Comparison of ENCODE assay signal across 10 mouse cellular contexts in the genomic region with DNA sequence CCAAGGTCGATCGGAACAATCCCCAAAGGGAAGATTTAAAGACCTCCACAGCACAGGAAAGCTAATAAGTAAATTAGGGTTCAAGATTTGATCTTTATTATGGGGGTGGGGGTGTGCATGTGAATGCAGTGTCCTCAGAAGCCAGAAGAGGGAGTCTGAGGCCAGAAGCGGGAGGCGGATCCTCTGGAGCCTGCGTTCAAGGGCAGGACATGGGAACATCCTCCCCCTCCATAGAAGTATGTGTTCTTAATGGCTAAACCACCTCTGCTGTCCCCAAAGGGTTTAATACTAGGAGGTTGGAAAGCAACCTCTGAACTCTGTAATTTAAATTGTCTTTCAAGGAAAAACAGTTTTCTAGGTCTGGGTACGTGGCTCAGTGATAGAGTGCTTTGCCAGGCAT. TPM values are rescaled to one million over a fixed set of nuclear protein-coding genes. Genes with fewer than 3 reads are reported as not detected.
DNase-seq lines count a peak whose midpoint lies in the region; ATAC-seq lines count a peak whose summit lies in the region.
"Had no signal": no experiment of that assay in that cellular context is flagged by ENCODE, and none has a peak within 500 bp of the region (broad histone marks: within the 10 kb centered on the region; RNA-seq: fewer than 3 reads in every experiment).

No protein-coding gene starts in this region.

- no peak overlapping the region for H3K9ac ChIP-seq in midbrain, embryonic 13.5 days (replicated peaks)
- H3K9ac ChIP-seq: embryonic facial prominence, embryonic 13.5 days had no signal

- H3K27me3 ChIP-seq in midbrain, embryonic 13.5 days, result no peaks in the 10 kb centered on the region

- no peak overlapping the region for H3K27ac ChIP-seq in midbrain, embryonic 13.5 days
- H3K27ac ChIP-seq: embryonic facial prominence, embryonic 13.5 days had no signal

- no peak for ATAC-seq in midbrain, embryonic 13.5 days

- H3K4me2 ChIP-seq in midbrain, embryonic 13.5 days (replicated peaks), result no peak overlapping the region
- H3K4me2 ChIP-seq: embryonic facial prominence, embryonic 13.5 days had no signal

- 65% methylated on average over 6 of the region's 6 CpGs for WGBS in midbrain, embryonic 13.5 days

- H3K36me3 ChIP-seq in midbrain, embryonic 13.5 days, result no peaks in the 10 kb centered on the region
- H3K36me3 ChIP-seq: embryonic facial prominence, embryonic 13.5 days had no signal

- no peaks in the 10 kb centered on the region for H3K9me3 ChIP-seq in midbrain, embryonic 13.5 days
- H3K9me3 ChIP-seq: embryonic facial prominence, embryonic 13.5 days; G1E had no signal

- H3K4me3 ChIP-seq in midbrain, embryonic 13.5 days (replicated peaks), result no peak overlapping the region
- H3K4me3 ChIP-seq: embryonic facial prominence, embryonic 13.5 days had no signal

- DNase-seq in gastrocnemius, postnatal 25 days, result peak; percentile 5
- no peak for DNase-seq in gastrocnemius, adult 18-20 months (ENCODE audit: low spot score)
- DNase-seq in ovary, postnatal 36 days (ENCODE audit: low spot score), result peak; percentile 6
- no peak for DNase-seq in ovary, postnatal 10 days (ENCODE audit: low spot score)
- peak; percentile 13 for DNase-seq in induced T-regulatory cell, adult 2 months (ENCODE audit: low read depth)
- DNase-seq in testis, postnatal 14 days (ENCODE audit: low spot score), result peak; percentile 8
- DNase-seq in cerebellum, adult 9-10 months, result no peak

- no peaks in the 10 kb centered on the region for H3K4me1 ChIP-seq in midbrain, embryonic 13.5 days (replicated peaks)

RNA-seq across cellular contexts. Expression of a gene that starts 34.9 kb away (rescaled TPM):
- under 1 TPM; 0.20 to 0.67 TPM for total RNA-seq in gastrocnemius, postnatal 25 days (2021)
- under 1 TPM; 0.09 to 0.27 TPM for total RNA-seq in gastrocnemius, adult 18-20 months (2021)
- polyA plus RNA-seq in midbrain, embryonic 13.5 days (2015; fragmentation: Nextera tagmentation; extraction: Ambion mirVana), result 1.3 and 2.0 TPM in 2 replicates

Comparison
In these comparisons a context has a peak if more than half of its experiments do, and no peak if none do; other contexts are left out.
1. DNase-seq: peak in gastrocnemius, postnatal 25 days (single experiment), ovary, postnatal 36 days (single experiment), induced T-regulatory cell, adult 2 months (single experiment) and testis, postnatal 14 days (single experiment); none in gastrocnemius, adult 18-20 months (single experiment), ovary, postnatal 10 days (single experiment) and cerebellum, adult 9-10 months (single experiment).